Comparison of ENCODE assay signal across 27 mouse cellular contexts in the genomic region with DNA sequence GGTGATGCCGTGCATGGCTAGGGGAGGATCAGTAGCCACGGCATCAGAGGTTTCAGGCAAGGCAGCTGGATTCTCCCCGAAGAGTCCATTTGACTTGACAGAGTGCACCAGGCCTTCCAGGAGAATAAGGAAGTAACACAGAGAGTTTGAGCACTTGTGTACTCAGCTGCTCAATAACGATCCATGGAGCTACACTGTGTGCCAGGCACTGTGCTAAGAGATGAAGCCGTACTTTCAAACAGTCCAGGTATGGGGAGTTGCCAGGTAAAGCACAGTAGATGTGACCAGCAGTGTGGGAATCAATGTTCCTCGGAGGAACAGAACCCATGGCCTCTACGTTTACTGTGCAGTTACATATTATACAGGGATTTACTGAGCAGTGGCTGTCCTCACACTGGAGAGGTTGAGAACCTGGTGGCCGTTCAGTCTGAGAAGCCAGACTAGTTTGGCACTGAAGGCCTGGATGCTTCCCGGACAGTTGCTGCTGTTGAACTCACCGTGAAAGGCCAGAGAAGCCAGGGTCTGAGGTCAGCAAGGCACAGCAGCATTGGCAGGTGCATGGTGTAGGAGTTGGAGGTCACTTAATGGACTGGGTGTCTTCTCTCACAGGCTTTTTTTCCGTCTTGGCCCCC. TPM values are rescaled to one million over a fixed set of nuclear protein-coding genes. Genes with fewer than 3 reads are reported as not detected.
DNase-seq lines count a peak whose midpoint lies in the region; ATAC-seq and TF ChIP-seq lines count a peak whose summit lies in the region.
"Had no signal": no experiment of that assay in that cellular context is flagged by ENCODE, and none has a peak within 500 bp of the region (broad histone marks: within the 10 kb centered on the region; RNA-seq: fewer than 3 reads in every experiment).

No protein-coding gene starts in this region.

- no peak for TF ChIP-seq EP300 in stomach, postnatal 0 days (optimal IDR thresholded peaks at IDR 0.05)

- TF ChIP-seq POLR2A in kidney, adult 2 months (IDR thresholded peaks at IDR 0.05; ENCODE audit: low read depth, low read length): no peak

- no peak for TF ChIP-seq CTCF in kidney, adult 2 months (conservative IDR thresholded peaks at IDR 0.05; ENCODE audit: insufficient read depth, insufficient read length, low read depth, low read length)
- TF ChIP-seq CTCF in stomach, postnatal 0 days (IDR thresholded peaks at IDR 0.05; ENCODE audit: low read depth): no peak

- no peaks in the 10 kb centered on the region for H3K36me3 ChIP-seq in kidney, adult 2 months (ENCODE audit: control insufficient read depth, insufficient read depth, low read length)
- H3K36me3 ChIP-seq in stomach, embryonic 15.5 days: no peaks in the 10 kb centered on the region
- no peaks in the 10 kb centered on the region for H3K36me3 ChIP-seq in stomach, postnatal 0 days (ENCODE audit: control insufficient read depth, insufficient read depth, low read length)
- 0 out of 2 replicates have a peak, but pooled peaks cover 2% of the 10 kb centered on the region for H3K36me3 ChIP-seq in kidney, embryonic 16.5 days (ENCODE audit: insufficient read depth, low read length)
- no peaks in the 10 kb centered on the region for H3K36me3 ChIP-seq in stomach, embryonic 16.5 days (ENCODE audit: control insufficient read depth, insufficient read depth, low read length)
- H3K36me3 ChIP-seq: G1E; limb, embryonic 10.5 days; lung, embryonic 15.5 days; midbrain, embryonic 15.5 days; neural tube, embryonic 13.5 days had no signal

- WGBS in kidney, adult 2 months: 57% methylated on average over 11 of the region's 11 CpGs
- WGBS in stomach, embryonic 15.5 days: 75% methylated on average over 11 of the region's 11 CpGs
- WGBS in stomach, postnatal 0 days: 74% methylated on average over 11 of the region's 11 CpGs
- 74% methylated on average over 11 of the region's 11 CpGs for WGBS in kidney, embryonic 16.5 days
- 70% methylated on average over 11 of the region's 11 CpGs for WGBS in stomach, embryonic 16.5 days

- H3K4me2 ChIP-seq in stomach, embryonic 15.5 days: no peak overlapping the region
- H3K4me2 ChIP-seq in stomach, postnatal 0 days (replicated peaks; ENCODE audit: low read depth): no peak overlapping the region
- H3K4me2 ChIP-seq in kidney, embryonic 16.5 days (replicated peaks; ENCODE audit: low read depth, low read length): no peak overlapping the region
- no peak overlapping the region for H3K4me2 ChIP-seq in stomach, embryonic 16.5 days (ENCODE audit: low read depth, low read length)
- H3K4me2 ChIP-seq: heart, embryonic 11.5 days; liver, embryonic 13.5 days; lung, embryonic 15.5 days; midbrain, embryonic 15.5 days; neural tube, embryonic 13.5 days had no signal

- no peaks in the 10 kb centered on the region for H3K9me3 ChIP-seq in stomach, embryonic 15.5 days
- no peaks in the 10 kb centered on the region for H3K9me3 ChIP-seq in stomach, postnatal 0 days (ENCODE audit: control insufficient read depth, low read length)
- no peaks in the 10 kb centered on the region for H3K9me3 ChIP-seq in kidney, embryonic 16.5 days (ENCODE audit: low read length)
- H3K9me3 ChIP-seq in stomach, embryonic 16.5 days (replicated peaks; ENCODE audit: control insufficient read depth, low read length): no peaks in the 10 kb centered on the region
- H3K9me3 ChIP-seq: forebrain, embryonic 10.5 days; G1E; limb, embryonic 10.5 days; liver, embryonic 13.5 days; lung, embryonic 15.5 days; megakaryocyte, embryonic 14.5 days; midbrain, embryonic 15.5 days; neural tube, embryonic 13.5 days had no signal

- DNase-seq in kidney, adult 2 months: peak; percentile 68
- DNase-seq in kidney, adult 11 months: no peak
- no peak for DNase-seq in stomach, postnatal 0 days (ENCODE audit: low spot score)
- DNase-seq in heart, postnatal 4 days: no peak
- DNase-seq: adrenal gland, adult 2 months; B cell, adult 2 months; cerebellum, adult 11-12 months; cerebellum, postnatal 10 days; liver, embryonic 13.5 days; lung, postnatal 36 days; retina, postnatal 1 day; right cerebral cortex, postnatal 25 days; thymus, adult 2 months had no signal

- no peaks in the 10 kb centered on the region for H3K27me3 ChIP-seq in kidney, adult 2 months (replicated peaks; ENCODE audit: control insufficient read depth, insufficient read depth, low read length)
- no peaks in the 10 kb centered on the region for H3K27me3 ChIP-seq in stomach, embryonic 15.5 days (replicated peaks)
- no peaks in the 10 kb centered on the region for H3K27me3 ChIP-seq in stomach, postnatal 0 days (ENCODE audit: control insufficient read depth, insufficient read depth, low read length)
- H3K27me3 ChIP-seq in kidney, embryonic 16.5 days (ENCODE audit: insufficient read depth, low read length): no peaks in the 10 kb centered on the region
- H3K27me3 ChIP-seq in stomach, embryonic 16.5 days (ENCODE audit: control insufficient read depth, insufficient read depth, low read length): no peaks in the 10 kb centered on the region
- H3K27me3 ChIP-seq: CH12.LX; liver, embryonic 13.5 days; lung, embryonic 15.5 days; midbrain, embryonic 15.5 days; neural tube, embryonic 13.5 days had no signal

- H3K27ac ChIP-seq in kidney, adult 2 months (ENCODE audit: insufficient read depth, low read depth, low read length): peak overlapping the region; percentile 69
- peak overlapping the region; percentile 40; the same call in 1 of the 2 replicates for H3K27ac ChIP-seq in stomach, embryonic 15.5 days
- H3K27ac ChIP-seq in stomach, postnatal 0 days (replicated peaks): no peak overlapping the region
- peak overlapping the region; percentile 85 for H3K27ac ChIP-seq in kidney, embryonic 16.5 days (ENCODE audit: low read length)
- H3K27ac ChIP-seq in stomach, embryonic 16.5 days (ENCODE audit: low read length): no peak overlapping the region
- H3K27ac ChIP-seq: forebrain, embryonic 10.5 days; limb, embryonic 10.5 days; liver, embryonic 13.5 days; lung, embryonic 15.5 days; midbrain, embryonic 15.5 days; neural tube, embryonic 13.5 days had no signal

- no peak overlapping the region for H3K9ac ChIP-seq in stomach, embryonic 15.5 days
- no peak overlapping the region for H3K9ac ChIP-seq in stomach, postnatal 0 days (ENCODE audit: low read length)
- H3K9ac ChIP-seq in kidney, embryonic 16.5 days (replicated peaks; ENCODE audit: low read length): no peak overlapping the region
- H3K9ac ChIP-seq in stomach, embryonic 16.5 days (ENCODE audit: low read length): no peak overlapping the region
- H3K9ac ChIP-seq: liver, embryonic 13.5 days; lung, embryonic 15.5 days; midbrain, embryonic 15.5 days; neural tube, embryonic 13.5 days had no signal

- peaks cover 37% of the 10 kb centered on the region for H3K4me1 ChIP-seq in kidney, adult 2 months (ENCODE audit: control insufficient read depth, insufficient read depth, low read length)
- no peaks in the 10 kb centered on the region for H3K4me1 ChIP-seq in stomach, embryonic 15.5 days
- H3K4me1 ChIP-seq in stomach, postnatal 0 days (replicated peaks; ENCODE audit: control insufficient read depth, insufficient read depth): no peaks in the 10 kb centered on the region
- H3K4me1 ChIP-seq in kidney, embryonic 16.5 days (ENCODE audit: insufficient read depth, low read length): peaks cover 49% of the 10 kb centered on the region
- H3K4me1 ChIP-seq in stomach, embryonic 16.5 days (ENCODE audit: control insufficient read depth, insufficient read depth, low read length): peaks cover 4% of the 10 kb centered on the region; the same call in 1 of the 2 replicates

- peak; percentile 51; the same call in 1 of the 2 replicates for ATAC-seq in stomach, embryonic 15.5 days (ENCODE audit: insufficient read depth, low FRiP score, low read depth)
- no peak for ATAC-seq in stomach, postnatal 0 days (ENCODE audit: low FRiP score, low TSS enrichment)
- peak; percentile 20 for ATAC-seq in kidney, embryonic 16.5 days (ENCODE audit: low FRiP score, low TSS enrichment)
- ATAC-seq in stomach, embryonic 16.5 days (ENCODE audit: insufficient read depth, low FRiP score): peak; percentile 73; the same call in 1 of the 2 replicates
- ATAC-seq in cerebellum, adult (ENCODE audit: insufficient number of reproducible peaks, low FRiP score, low TSS enrichment): no peak
- ATAC-seq: midbrain, embryonic 15.5 days had no signal

- no peak overlapping the region for H3K4me3 ChIP-seq in kidney, adult 2 months (ENCODE audit: insufficient read depth, low read depth, low read length)
- H3K4me3 ChIP-seq in stomach, embryonic 15.5 days (replicated peaks): no peak overlapping the region
- no peak overlapping the region for H3K4me3 ChIP-seq in stomach, postnatal 0 days (ENCODE audit: low read depth, low read length)
- no peak overlapping the region for H3K4me3 ChIP-seq in kidney, embryonic 16.5 days (ENCODE audit: low read length)
- no peak overlapping the region for H3K4me3 ChIP-seq in stomach, embryonic 16.5 days (replicated peaks; ENCODE audit: low read length)
- H3K4me3 ChIP-seq: forebrain, embryonic 10.5 days; limb, embryonic 10.5 days; liver, embryonic 13.5 days; lung, embryonic 15.5 days; megakaryocyte, embryonic 14.5 days; midbrain, embryonic 15.5 days; myocyte; neural tube, embryonic 13.5 days had no signal

RNA-seq across cellular contexts. Expression of a gene that starts 29.6 kb away (rescaled TPM):
- 24.1 and 27.7 TPM in 2 replicates for polyA plus RNA-seq in kidney, adult 2 months (2012; rRNA removed)
- polyA plus RNA-seq in stomach, embryonic 15.5 days (2015; fragmentation: Nextera tagmentation; extraction: Ambion mirVana): 21.5 and 28.6 TPM in 2 replicates
- 11.2 and 12.2 TPM in 2 replicates for polyA plus RNA-seq in stomach, postnatal 0 days (2015; fragmentation: Nextera tagmentation; extraction: Ambion mirVana)
- 67.5 and 68.1 TPM in 2 replicates for polyA plus RNA-seq in kidney, embryonic 16.5 days (2015; fragmentation: Nextera tagmentation; extraction: Ambion mirVana)
- polyA plus RNA-seq in stomach, embryonic 16.5 days (2015; fragmentation: Nextera tagmentation; extraction: Ambion mirVana): 23.2 and 23.7 TPM in 2 replicates
- 10 to 100 TPM; 50.1 to 52.8 TPM for total RNA-seq in heart, postnatal 4 days (2021)

Comparison
In these comparisons a context has a peak if more than half of its experiments do, and no peak if none do; other contexts are left out.
1. H3K27ac ChIP-seq: peak in kidney, adult 2 months (single experiment), stomach, embryonic 15.5 days (single experiment) and kidney, embryonic 16.5 days (single experiment); none in stomach, postnatal 0 days (single experiment) and stomach, embryonic 16.5 days (single experiment).
2. ATAC-seq: peak in stomach, embryonic 15.5 days (single experiment), kidney, embryonic 16.5 days (single experiment) and stomach, embryonic 16.5 days (single experiment); none in stomach, postnatal 0 days (single experiment) and cerebellum, adult (single experiment).